Mouse (Mus musculus) erythroid progenitor cell, adult 5-6 weeks (primary cell): ENCODE data around the gene Ak2. TPM values are rescaled to one million over a fixed set of nuclear protein-coding genes. Genes with fewer than 3 reads are reported as not detected.

Experiments used
- ATAC-seq: replicated peaks from 2 replicates; pipeline ENCODE4 v1.8.0; 2016; ENCODE audit warnings: moderate number of reproducible peaks, mild to moderate bottlenecking, moderate TSS enrichment, inconsistent platforms; ENCODE audit not compliant: poor library complexity, low FRiP score, severe bottlenecking
- total RNA-seq, 2 experiments: library from RNA; stranded (forward) in 1 of 2; stranded (reverse) in 1 of 2; fragments of 150-400 nt in 1 of 2; fragments of 186-747, 209-891 nt in 1 of 2; gene quantifications; 2 replicates each; pipeline versions ENCODE4 v1.2.3 to v1.2.4; 2015 to 2017; ENCODE audit warnings: low replicate concordance in 2 of 2

Ak2 gene
- total RNA-seq, 2 experiments from 2014 or later: 25.0 to 36.9 TPM

DNA sequence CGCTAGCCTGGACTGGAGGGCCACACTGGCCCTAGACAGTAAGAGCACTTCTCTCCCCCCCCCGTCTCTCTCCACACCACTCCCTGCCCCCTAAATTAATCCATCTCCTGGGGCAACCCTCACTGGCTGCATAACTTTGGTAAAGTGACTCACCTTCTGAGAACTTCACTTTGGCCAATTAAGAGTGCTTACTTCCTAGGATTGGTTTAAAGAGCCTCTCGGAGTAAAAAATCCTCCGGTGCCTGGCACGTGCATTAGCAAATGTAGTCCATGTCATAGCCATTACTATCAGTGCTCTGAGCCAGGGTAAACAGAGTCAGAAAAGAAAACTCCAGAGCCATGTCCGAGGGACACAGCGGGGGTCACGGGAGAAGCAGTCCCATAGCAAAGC is 21.3 kb upstream of the Ak2 start:
- no peak for ATAC-seq

DNA sequence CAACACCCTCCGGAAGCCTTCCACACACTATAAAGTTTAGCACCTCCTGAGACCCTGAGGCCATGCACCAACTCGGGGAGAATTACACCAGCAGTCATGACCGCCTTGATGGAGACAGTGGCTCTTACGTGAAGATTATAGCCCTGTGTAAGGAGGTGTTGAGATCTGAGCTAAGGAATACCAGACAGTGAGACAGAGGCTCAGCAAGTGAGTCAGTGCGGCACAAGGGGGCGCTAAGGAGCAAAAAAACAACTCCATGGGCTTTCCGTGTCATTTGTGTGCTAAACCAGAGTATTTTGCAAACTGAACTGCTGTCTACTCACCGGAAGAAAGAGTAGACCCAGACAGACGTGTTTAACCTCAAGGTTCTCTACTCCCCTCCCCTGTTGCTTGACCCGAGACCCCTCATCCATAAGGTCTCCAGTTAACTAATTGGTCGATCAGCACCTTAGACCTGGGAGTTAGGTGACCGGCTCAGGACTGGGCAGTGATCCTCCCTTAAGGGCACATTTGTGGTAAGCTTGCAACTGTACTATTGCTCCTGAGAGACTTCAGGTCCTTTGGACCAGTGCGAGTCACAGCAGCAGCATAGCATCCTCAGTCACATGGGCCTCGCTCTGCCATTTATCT is 20.6 kb upstream of the Ak2 start:
- peak; percentile 60; the same call in 1 of the 2 replicates for ATAC-seq

DNA sequence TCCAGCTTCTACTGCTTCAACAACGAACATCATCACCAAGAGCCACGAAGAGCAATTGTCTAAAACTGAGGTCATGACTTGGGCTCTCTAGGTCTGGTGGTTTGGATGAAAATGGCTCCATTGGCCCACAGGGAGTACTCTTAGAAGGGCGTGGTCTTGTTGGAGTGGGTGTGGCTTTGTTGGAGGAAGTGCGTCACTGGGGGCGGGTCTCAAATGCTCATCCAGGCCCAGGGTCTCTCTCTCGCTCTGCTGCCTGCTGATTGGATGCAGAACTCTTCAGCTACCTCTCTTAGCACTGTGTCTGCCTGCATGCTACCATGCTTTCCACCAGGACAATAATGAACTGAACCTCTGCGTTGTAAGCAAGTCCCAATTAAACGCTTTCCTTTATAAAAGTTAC is 17.1 kb upstream of the Ak2 start:
- no peak for ATAC-seq

DNA sequence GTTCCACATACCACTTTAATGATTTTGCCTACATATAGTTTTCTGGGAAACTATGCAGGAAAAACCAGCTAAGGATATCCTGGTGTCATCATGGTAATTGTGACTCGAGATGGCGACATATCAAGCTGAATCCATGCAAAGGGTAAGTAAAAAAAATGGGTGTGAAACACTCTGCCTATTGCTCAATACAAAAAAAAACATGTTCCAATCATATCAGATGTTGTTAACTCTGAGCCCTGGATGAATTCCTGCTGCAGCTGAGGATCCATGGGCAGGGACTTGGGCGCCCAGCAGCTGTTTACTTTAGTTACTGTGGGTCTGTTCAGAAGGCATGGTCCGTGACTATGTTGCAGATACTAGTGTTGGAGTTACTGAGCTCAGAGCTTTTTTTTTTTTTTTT is 15.2 kb upstream of the Ak2 start:
- ATAC-seq: no peak

DNA sequence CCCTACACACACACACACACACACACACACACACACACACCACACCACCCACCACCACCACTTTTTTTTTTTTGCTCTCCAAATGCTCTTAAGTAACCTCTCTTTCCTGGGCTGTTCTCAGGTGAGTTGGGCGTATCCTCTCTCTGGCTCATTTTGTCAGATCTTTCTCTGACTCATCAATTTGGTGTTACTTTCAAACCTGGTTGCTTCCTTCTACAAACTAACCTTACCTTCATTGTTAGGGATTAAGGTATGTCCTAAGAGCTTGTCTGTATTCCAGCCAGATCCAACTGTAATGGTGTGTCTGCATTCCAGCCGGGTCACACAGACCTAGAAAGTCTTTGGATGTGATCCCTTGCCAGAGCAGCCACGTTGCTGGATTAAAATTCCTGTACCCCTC is 14.5 kb upstream of the Ak2 start:
- ATAC-seq: no peak

DNA sequence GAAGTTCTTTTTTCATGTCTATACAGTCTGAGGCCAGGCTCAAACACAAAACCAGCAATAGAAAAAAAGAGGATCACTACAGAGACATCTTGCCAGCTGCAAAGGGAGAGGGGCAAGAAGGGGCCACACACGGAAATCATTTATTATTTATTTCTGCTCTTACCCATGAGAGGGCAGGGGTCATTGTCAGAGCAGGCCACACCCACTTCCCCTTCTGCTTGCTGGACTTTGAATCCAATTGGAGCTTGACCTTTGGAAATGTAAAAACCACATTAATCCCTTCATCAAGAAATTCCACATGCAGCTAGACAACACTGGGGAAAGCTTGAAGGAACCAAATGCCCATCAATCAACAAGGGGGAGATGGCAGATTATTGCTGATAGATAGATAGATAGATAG is 13.1 kb upstream of the Ak2 start:
- ATAC-seq: no peak

DNA sequence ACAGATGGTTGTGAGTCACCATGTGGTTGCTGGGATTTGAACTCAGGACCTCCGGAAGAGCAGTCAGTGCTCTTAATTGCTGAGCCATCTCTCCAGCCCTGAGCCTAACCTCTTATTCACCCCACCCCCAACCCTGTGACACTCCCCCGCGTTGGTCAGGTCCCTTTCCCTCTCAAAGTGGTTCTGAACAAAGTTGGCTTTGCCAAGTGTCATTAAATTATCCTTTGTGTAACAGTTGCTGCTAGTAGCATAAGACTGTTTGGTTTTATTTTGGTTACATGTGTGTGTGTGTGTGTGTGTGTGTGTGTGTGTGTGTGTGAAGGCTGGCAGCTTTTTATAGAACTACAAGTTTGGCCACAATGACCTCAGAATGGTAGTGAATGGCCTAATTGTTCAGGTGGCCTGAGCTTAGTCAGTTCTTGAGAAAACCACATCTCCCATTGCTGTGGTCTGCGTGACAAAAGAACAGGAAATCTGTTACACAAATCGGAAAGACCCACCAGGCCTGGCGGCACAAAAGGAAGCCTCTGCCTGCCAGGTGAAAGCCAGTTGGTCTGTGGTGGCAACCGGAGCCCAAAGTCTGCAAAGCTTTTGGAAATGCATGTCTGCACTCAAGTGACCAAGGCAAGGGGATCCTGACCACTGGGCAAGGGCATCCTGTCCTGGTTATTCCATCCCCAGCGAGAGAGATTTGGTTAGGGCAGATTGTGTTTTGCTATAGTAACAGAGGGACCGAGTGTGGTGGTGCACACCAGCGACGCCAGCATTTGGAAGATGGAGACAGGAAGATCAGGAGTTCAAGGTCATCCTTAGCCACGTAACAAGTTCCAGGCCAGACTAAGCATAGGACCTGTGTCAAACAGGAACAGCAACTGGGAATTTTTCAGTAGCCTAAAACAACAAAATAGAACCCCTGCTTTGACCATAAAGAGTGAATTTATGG is 10.6 kb upstream of the Ak2 start:
- no peak for ATAC-seq

DNA sequence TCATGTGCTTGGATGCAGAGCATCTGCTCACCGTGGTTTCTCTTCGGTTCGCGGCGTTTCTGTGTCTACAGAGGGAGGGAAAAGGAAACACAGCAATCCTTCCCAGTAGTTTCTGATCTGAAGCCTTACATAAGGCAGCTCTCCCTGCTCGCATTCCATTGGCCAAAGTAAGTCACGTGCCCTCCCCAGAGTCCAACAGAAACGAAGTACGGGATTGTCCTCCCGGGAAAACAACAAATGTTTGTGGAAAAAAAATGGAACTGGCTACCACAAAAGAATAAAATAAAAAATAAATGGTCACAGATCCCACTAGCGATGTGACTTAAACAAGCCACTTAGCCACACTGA is 10.0 kb upstream of the Ak2 start:
- ATAC-seq: no peak

DNA sequence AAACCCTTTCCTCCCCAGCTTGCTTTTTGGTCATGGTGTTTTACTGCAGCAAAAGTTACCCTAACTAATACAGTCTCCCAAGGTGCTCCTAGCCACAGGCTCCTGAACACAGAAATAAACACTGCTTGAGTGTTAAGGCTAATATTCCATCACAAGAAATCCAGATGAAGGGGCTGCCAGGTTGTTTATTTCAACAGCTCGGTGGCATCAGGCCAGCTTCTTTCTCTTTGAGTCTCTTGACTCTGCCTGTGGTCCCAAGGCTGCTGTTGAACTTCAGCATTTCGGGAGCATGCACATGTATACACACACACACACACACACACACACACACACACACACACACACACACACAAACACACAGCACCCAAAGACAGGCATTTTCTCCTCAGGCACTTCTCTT is 8.6 kb upstream of the Ak2 start:
- no peak for ATAC-seq

DNA sequence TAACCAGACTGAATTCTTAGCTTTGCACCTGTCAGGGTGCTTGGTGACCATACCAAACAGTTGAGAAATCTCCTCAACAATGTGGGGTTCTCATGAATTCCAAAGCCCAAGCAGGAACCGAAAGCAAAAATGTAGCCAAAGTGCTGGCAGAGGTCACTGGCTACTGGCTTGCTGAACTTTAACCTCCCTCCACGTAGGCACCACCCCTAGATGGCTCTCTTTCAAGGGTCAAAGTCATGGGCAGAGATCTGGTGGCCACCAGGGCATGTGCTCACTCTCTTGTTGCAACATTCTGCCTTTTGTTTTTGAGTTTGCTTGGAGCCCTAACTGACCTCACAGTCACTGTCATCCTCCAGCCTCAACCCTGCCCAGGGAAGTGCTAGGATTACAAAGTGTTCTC is 8.1 kb upstream of the Ak2 start:
- ATAC-seq: no peak

DNA sequence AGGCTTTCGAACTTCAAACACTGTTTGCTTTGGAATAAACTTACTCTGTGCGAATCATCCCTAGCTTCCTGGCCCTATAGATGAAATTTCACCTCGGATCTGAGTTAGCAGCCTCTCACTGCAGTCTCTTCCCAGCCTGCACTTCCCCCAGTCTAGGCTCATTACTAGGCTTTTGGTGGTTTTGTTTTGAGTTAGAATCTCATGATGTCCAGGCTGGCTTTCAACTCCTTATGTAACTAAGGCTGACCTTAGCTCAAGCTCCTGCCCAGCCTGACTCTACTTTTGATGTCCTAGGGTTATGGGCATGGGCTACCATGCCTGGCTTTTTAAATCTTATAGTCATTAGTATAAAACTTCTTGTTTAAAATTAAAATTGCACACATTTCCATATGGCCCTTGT is 7.2 kb upstream of the Ak2 start:
- no peak for ATAC-seq

DNA sequence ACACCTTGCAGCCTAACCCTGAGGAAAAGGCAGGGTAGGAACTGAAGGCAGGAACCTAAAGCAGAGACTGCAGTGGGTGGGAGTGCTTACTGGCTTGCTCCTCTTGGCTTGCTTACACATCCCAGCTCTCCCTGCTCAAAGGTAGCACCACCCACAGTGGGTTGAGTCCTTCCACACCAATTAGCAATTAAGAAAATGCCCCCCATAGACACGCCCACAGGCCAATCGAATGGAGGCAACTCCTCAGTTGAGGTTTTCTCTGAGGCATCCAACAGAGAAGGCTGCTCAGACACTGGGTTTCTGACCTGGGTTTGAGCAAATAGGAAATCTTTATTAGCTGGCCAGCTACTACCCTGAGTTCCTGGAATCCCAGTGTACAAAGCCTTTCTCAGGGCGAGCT is 2.8 kb upstream of the Ak2 start:
- ATAC-seq: no peak

DNA sequence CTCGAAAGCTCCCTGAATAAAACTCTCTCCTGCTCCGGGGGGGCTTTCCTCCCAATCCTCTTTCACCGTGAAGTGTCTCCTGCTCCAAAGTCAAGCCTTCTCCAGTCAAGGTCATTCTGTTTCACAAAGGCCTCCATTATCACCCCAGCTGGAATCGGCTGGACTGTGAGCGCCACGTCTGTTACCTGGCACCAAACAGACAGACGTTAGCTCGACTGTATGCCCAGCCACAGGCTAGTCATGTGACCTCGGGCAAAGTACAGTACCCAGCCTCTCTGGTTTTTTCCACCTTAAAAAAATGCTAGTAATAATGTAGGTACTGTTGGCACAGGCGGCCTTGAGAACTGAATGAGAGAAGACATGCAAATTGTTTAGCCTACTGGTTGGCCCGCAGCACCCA is 2.1 kb upstream of the Ak2 start:
- no peak for ATAC-seq

DNA sequence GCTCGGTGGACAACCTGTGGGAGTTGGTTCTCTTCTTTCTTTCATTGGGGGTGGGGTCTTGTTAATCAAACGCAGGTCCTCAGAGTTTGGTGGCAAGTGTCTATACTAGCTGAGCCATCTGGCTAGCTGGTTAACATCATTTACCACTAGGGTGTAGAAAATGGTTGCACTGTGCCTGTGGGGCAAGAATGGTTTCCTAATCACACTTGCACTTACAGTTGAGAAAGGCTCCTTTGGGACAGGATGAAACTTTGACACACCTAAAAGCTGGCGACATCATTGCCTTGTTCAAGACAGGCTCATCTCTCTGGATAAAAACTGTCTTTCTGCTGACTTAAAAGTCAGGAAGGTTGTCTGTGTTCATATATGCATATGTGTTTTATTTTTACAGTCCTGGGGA is 418 bp downstream of the Ak2 start:
- no peak for ATAC-seq

DNA sequence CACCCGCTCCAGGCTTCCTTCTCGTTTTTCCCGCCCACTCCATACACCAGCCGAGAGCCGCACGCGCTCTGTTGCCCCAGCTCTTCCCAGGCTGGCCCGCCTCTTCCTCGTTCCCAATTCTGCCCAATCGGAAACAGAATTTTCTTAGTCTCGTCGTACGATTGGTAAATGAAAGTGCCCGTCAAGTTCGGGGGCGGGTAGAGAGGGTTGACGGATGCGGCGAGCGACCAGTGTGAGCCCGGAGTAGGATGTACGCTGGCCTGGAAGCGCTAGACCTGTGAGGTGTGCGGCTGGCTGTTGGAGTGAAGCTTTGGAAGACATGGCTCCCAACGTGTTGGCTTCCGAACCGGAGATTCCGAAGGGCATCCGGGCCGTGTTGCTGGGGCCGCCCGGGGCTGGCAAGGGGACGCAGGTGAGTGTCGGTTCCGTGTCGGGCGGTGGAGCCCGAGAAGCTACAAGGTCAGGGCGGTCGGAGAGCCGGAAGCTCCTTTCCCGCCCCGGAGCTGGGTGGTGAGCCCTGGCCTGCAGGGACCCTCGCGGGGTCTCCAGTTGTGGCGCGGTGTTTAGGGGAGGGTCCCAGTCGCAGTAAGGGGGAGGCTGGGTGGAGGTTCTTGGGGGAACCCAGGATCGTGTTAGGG is 1.4 kb downstream of the Ak2 start:
- ATAC-seq: peak; percentile 95

DNA sequence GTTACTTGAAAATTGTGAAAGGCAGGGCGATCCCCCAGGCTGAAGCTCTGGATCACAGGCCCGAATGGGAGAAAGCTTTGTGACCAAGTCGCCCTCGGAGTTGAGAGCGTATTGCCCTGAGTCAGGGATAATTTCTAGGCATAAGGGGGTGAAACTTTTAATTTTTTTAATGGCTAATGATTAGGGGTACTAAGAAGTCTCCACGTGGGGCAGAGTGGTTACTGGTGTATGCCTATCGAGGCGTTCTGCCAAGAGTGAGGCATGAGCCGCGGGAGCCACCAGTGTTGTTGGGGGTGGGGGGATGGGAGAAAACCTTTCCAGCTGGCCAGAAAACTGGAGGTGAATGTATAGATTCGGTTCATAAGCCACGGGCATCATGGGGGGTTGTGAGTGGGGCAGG is 1.9 kb downstream of the Ak2 start:
- ATAC-seq: peak; percentile 3; the same call in 1 of the 2 replicates

DNA sequence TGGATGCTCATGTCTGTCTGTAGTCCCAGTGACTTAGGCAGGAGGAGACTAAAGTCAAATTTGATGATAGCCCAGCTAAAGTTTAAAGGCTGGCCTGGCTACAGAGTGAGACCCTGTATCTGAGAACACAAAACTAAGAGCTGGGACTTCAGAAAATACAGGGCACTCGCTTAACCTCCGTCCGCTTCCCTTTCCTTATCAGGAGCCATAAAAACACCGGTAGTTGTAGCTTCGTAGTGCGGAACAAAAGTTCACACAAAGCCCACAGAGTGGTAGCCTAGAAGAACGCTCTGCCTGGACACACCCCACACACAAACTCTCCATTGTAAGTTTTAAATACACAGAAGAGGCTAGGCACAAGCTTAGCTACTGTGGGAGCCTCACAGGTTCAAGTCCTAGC is 3.5 kb downstream of the Ak2 start:
- ATAC-seq: no peak

DNA sequence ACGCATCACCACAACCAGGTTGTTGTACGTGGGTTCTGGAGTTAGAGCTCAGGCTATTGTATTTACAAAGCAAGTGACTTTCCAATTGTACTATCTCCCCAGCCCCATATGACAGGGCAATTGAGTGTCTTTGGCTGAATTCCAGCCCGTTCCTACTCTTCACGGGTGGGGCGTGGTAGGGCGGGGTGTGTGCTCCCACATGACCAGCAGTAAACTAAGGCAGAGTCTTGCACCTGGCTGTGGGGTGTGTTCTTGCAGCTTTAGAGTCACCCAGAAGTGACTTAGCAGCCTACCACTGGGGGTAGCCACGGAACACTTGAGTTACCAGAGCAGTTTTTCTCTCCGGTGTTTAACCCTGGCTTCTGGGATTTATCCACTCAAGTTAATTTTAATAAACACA is 5.5 kb downstream of the Ak2 start:
- ATAC-seq: peak; percentile 67

DNA sequence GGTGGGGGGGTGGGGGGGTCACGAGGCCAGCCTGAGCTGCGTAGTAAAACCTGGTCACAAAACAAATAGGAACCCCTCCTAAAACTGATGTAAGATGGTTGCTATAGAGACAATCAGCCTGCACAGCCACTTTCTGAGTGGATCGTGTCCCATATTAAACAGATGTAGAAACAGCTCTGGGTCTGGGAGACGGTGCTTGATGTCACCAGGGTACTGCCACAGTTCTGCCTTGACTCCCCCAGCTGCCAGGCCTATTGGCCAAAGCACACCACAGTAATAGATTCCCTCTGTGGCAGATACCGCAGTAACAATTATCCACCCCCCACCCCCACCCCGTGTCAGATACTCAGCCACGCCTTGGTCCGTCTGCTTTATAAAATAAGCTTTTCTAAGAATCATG is 6.6 kb downstream of the Ak2 start:
- no peak for ATAC-seq

DNA sequence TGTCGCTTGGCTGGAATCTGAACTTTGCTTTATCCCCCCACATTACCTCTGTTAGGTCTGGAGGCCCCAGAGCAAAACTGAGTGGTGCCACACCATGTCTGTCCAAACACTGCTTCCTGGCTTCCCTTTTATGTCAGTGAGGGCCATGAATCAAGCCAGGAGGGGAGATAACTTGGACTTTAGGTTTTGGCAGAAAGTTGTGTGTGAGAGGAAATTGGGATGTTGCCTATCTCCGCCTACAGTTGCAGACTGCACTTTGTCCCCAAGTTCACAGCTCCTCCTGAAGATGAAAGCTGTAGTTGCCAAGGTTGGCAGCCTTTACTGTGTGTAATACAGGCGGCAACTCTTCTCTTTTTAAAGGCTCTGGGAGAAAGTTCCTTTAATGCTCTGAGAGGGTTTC is 9.0 kb downstream of the Ak2 start:
- no peak for ATAC-seq

DNA sequence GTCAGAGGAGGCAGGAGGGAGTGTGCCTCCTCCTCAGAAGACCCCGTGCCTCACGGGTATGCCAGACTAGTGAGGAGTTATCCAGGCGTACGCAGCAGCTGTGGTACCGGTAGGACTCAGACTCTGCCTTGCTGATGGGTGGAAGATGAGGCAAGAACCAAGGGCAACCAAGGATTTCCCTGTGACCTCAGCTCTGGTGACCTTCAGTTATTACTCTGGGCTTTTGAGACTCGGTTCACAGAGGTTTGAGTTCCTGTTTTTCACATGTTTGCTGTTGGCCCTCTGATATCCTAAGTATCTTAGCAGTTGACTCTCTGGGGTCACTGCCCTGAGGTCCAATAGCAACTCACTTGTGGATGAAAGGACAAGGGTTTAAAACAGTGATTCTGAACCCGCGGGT is 12.0 kb downstream of the Ak2 start:
- no peak for ATAC-seq
